Mouse (Mus musculus): ENCODE results near the gene Ntn5.
A peak's percentile ranks its signal among the peaks of the same experiment; 100 is the strongest.
"Not testable (repeated sequence)": the region's sequence is repeated elsewhere in the genome, so short reads cannot be mapped to it uniquely, and the experiment has no call there.

Ntn5 gene

GRCm38 (mm10) chr7:45683396-45684050, at the start of gene Ntn5:
Gene Ntn5 (plus strand): TSS chr7:45684022.
- DNase-seq (ENCODE audit: extremely low spot score), result no peak

GRCm38 (mm10) chr7:45634946-45635681, 48.7 kb upstream of the Ntn5 start:
- DNase-seq (ENCODE audit: extremely low spot score), result no peak

GRCm38 (mm10) chr7:45635711-45636688, 47.8 kb upstream of the Ntn5 start:
- DNase-seq (ENCODE audit: extremely low spot score), result no peak

- no peak for DNase-seq (ENCODE audit: extremely low spot score)
These were observed 46.1 kb upstream of the Ntn5 start for GRCm38 (mm10) chr7:45637710-45638109.

- peak; percentile 92 for DNase-seq (ENCODE audit: extremely low spot score)
These were observed 45.0 kb upstream of the Ntn5 start for GRCm38 (mm10) chr7:45638623-45639401.

DNA sequence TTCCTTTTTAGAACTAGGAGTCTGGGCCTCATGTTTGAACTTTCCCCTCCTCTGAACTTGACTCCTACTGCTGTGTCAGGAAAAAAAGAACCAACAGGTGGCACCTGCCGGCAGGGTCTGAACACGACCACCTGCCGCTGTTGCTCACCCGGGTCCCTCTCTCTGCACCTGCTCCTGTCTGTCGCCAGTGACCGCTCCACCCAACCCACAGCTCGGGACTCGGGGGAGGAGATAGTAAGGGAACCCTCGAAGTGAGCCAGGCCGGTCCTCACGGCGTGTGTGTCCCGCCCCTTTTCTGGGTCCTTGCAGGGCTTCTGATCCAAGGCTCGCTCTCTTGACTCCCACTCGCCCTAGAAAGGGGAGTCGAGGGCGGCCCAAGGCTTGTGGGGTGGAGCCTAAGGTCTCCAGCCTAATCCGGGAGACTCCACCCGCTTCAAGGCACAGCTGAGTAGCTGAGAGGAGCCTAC, 44.2 kb upstream of the Ntn5 start, which contains the start of gene Mamstr:
TSS of gene Mamstr (plus strand) at position 417 of the 467 bp plus-strand sequence.
- DNase-seq (ENCODE audit: extremely low spot score), result no peak

DNA sequence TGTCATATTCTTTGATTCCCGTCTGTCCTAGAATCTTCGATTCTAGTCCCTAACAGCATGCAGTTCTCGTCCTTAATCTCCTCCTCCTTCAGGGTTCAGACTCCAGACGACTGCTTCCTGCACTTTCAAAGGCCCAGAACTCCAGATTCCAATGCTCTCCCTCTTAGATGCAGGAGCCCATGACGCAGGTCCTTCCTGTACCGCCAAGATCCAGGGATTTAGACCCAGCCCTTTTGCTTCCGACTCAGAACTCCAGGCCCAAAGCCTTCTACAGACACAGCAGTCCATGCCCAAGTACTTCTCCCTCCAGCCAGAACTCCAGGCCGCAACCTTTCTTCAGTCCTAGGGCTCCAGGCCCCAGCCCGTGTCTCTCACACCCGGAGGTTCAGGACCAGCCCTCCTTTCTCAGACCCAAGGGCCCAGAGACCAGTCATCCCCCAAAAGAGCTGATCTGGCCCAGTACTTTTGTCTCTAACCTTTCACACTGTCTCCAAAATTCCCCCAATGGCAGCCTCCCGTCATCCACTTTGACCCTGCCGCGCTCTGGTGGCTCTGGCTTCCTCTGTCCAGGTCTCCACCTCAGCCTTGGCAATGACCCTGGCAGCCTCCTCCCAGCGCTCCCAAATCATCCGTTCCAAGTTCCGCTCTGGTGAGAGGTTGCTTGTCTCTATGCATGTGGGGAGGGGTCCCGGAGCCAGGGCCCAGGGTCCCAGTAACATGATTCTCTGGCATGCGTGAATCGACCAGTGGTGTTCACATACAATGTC, 43.4 kb upstream of the Ntn5 start:
- DNase-seq (ENCODE audit: extremely low spot score), result no peak

GRCm38 (mm10) chr7:45641391-45642040, 42.3 kb upstream of the Ntn5 start:
- no peak for DNase-seq (ENCODE audit: extremely low spot score)

DNA sequence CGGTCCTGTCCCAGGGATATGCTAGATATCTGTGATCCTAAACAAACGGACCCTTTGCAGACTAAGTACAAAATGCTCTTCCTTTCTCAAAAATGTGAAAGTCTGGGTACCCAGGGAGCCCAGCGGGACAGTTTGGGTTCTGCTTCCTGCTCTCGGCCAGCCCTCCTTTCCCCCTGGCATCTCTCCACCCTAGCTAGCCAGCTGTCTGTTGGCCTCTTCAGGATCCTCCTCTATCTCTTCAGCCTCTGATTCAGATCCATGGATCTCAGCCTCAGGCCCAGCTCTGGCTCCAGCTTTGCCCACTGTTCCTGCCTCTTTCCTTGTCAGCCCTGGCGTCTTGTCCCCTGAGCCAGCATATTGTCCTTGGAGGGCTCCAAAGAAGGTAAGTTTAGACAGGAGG, 41.7 kb upstream of the Ntn5 start:
- DNase-seq (ENCODE audit: extremely low spot score), result no peak

GRCm38 (mm10) chr7:45642503-45643255, 41.1 kb upstream of the Ntn5 start:
- no peak for DNase-seq (ENCODE audit: extremely low spot score)

DNA sequence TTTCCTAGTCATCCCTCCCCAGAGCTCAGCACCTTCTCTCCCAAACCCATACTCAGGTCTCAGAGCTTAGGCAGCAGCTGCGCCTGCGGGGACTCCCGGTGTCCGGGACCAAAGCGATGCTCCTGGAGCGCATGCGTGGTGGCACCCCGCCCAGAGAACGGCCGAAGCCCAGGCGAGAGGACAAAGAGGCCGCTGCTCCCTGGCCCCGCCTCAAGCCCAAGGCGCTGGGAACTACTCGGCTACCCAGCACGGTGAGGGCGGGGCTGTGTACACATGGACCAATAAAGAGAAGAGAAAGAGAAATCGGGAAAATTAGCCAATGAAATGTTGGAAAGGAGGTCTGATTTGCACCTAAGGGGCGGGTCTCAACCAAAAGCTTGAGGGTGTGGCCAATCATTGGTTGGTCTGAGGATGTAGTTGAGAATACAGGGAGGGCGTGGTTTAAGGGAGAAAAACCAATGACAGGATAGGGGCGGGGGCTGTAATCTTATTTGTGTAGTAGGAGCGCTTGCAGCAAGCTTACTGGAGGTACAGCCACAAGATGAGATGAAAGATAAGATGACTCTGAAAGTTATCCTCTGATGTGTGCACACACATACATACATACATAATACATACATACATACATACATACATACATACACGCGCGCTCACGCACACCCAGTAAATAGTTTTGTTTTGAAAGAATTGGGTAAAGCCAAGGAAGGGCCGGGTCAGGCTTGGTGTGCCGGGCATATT, 40.2 kb upstream of the Ntn5 start:
- peak; percentile 97 for DNase-seq (ENCODE audit: extremely low spot score)

DNA sequence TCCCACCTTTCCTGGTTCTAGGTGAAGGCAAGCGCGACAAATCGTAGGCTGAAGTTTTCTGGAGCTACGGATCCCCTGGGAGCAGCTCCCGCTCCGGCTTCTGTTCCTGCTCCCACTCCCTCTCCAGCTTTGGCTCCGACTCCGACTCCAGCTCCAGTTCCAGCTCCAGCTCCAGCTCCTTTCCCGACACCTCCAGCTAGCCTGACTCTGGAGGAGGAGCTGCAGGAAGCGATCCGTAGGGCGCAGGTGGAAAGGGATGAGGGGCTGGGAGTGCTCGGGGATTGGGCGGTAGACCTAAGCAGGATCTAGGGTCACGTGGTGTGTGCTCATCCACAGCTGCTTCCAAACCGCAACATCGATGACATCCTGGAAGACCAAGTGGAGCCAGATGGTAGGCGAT, 39.6 kb upstream of the Ntn5 start:
- peak; percentile 57 for DNase-seq (ENCODE audit: extremely low spot score)

- DNase-seq (ENCODE audit: extremely low spot score), result no peak
These were observed 38.8 kb upstream of the Ntn5 start for GRCm38 (mm10) chr7:45644872-45645590.

- no peak for DNase-seq (ENCODE audit: extremely low spot score)
These were observed 38.2 kb upstream of the Ntn5 start for GRCm38 (mm10) chr7:45645591-45645971.

- no peak for DNase-seq (ENCODE audit: extremely low spot score)
These were observed 37.2 kb upstream of the Ntn5 start for GRCm38 (mm10) chr7:45646671-45647070.

DNA sequence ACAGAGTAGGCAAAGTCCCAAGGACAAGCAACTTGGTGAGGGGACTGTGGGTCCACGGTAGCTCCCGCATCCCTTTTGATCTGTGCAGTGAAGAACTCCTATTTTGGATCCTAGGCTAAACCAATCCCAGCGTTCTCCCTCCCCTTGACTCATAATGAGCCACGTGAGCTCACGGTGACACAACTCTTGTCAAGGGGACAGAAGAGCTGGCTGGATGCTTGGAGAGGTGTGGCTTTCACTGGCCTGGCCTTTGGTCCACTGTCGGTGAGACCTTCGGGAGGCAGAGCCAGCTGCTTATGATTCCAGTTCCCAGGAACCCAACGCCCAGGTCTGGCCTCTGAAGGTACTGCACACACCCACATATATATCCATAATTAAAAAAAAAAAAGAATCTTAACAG, 34.5 kb upstream of the Ntn5 start:
- no peak for DNase-seq (ENCODE audit: extremely low spot score)

DNA sequence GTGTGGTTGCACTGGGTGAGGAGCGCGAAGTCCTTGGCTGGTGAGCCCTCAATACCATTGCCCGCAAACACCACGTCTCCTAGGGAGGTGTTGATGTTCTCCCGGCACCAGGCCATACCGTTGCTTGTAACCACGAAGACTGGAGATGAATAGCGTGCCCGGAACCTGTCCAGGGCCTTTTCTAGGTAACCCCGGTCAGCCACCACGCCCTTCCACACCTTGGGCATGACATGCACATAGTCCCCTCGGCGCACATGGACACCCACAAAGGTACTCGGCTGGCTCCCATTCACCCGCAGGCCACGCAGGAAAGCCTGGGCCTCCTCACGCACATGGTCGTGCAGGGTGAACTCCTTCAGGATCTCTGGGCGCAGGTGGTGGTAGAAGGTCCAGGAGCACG, 33.3 kb upstream of the Ntn5 start:
- not testable (repeated sequence) for DNase-seq (ENCODE audit: extremely low spot score)

Data from embryo, embryonic 9.5 days (tissue).